Mouse (Mus musculus): Measurements from ENCODE around the gene Emx1. TPM values are rescaled to one million over a fixed set of nuclear protein-coding genes. Genes with fewer than 3 reads are reported as not detected.
A peak's percentile ranks its signal among the peaks of the same experiment; 100 is the strongest.

Emx1 gene
- polyA plus RNA-seq, 1 experiment: not detected

- TF ChIP-seq FLI1 (IDR thresholded peaks at IDR 0.05; ENCODE audit: low read length): no peak
- TF ChIP-seq GATA1 (IDR thresholded peaks at IDR 0.05; ENCODE audit: borderline replicate concordance, low read length): no peak
- Histone ChIP-seq H3K36me3 (replicated peaks; ENCODE audit: low read length) (no peaks in the 10 kb centered on the region), H3K27me3 (replicated peaks) (peaks cover 48% of the 10 kb centered on the region), H3K4me3 (replicated peaks) (no peak overlapping the region), H3K4me1 (no peaks in the 10 kb centered on the region), H3K9me3 (no peaks in the 10 kb centered on the region)
Measured at GRCm38 (mm10) chr6:85226570-85226969, 39.3 kb downstream of the Emx1 start.

DNA sequence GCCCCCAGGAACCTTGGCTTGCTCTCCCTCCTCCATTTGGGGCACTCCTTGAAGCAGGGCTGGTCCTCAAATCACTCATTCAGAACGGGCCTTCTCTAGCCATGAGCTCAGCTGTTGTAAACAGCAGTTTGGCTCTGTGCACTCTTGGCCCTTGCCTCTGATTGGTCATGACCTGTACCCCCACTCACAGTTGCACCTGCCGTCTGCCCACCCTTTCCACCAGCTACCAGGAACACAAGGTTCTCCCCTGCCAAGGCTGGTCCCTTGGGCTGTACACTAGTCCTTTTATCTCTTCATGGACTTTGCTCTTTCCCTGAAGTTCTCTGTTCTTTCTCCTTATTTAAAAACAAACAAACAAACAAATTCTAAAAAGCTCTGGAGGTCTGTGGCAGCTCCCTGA is 40.3 kb downstream of the Emx1 start:
- Histone ChIP-seq H3K4me1 (no peaks in the 10 kb centered on the region), H3K36me3 (replicated peaks; ENCODE audit: low read length) (no peaks in the 10 kb centered on the region), H3K4me3 (replicated peaks) (no peak overlapping the region), H3K9me3 (no peaks in the 10 kb centered on the region), H3K27me3 (replicated peaks) (peaks cover 53% of the 10 kb centered on the region)
- no peak for TF ChIP-seq GATA1 (IDR thresholded peaks at IDR 0.05; ENCODE audit: borderline replicate concordance, low read length)
- no peak for TF ChIP-seq FLI1 (IDR thresholded peaks at IDR 0.05; ENCODE audit: low read length)

DNA sequence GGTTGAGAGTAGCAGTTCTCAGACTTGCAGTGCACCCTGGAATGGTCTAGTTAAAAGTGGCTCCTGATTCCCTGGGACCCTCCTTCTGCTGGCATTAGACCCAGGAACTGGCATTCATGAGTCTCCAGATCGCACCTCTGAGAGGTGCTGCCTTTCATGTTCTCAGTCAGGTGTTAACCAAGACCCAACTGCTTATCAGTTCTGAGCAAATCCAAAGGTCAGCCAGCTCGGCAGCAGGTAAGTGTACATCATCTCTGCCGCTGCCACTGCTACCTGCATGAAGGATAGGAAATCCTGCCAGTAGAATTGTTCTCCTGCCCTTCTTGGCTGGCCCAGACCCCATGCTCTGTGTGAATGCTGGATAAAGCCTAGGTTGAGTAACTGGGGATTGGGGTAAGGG is 43.5 kb downstream of the Emx1 start:
- Histone ChIP-seq H3K9me3 (no peaks in the 10 kb centered on the region), H3K4me3 (replicated peaks) (no peak overlapping the region), H3K4me1 (no peaks in the 10 kb centered on the region), H3K27me3 (replicated peaks) (peaks cover 62% of the 10 kb centered on the region), H3K36me3 (replicated peaks; ENCODE audit: low read length) (no peaks in the 10 kb centered on the region)
- TF ChIP-seq GATA1 (IDR thresholded peaks at IDR 0.05; ENCODE audit: borderline replicate concordance, low read length) (no peak), FLI1 (IDR thresholded peaks at IDR 0.05; ENCODE audit: low read length) (no peak)

- H3K9me3 ChIP-seq: no peaks in the 10 kb centered on the region
- TF ChIP-seq FLI1 (IDR thresholded peaks at IDR 0.05; ENCODE audit: low read length): no peak
- TF ChIP-seq GATA1 (IDR thresholded peaks at IDR 0.05; ENCODE audit: borderline replicate concordance, low read length): no peak
- peaks cover 62% of the 10 kb centered on the region for H3K27me3 ChIP-seq (replicated peaks)
- H3K4me3 ChIP-seq (replicated peaks): no peak overlapping the region
- H3K36me3 ChIP-seq (replicated peaks; ENCODE audit: low read length): no peaks in the 10 kb centered on the region
- no peaks in the 10 kb centered on the region for H3K4me1 ChIP-seq
Measured at GRCm38 (mm10) chr6:85231469-85231868, 44.2 kb downstream of the Emx1 start.

GRCm38 (mm10) chr6:85232045-85232444 is 44.8 kb downstream of the Emx1 start:
- Histone ChIP-seq H3K36me3 (replicated peaks; ENCODE audit: low read length) (no peaks in the 10 kb centered on the region), H3K27me3 (replicated peaks) (peaks cover 60% of the 10 kb centered on the region), H3K4me1 (no peaks in the 10 kb centered on the region), H3K9me3 (no peaks in the 10 kb centered on the region), H3K4me3 (replicated peaks) (no peak overlapping the region)
- TF ChIP-seq FLI1 (IDR thresholded peaks at IDR 0.05; ENCODE audit: low read length) (no peak), GATA1 (IDR thresholded peaks at IDR 0.05; ENCODE audit: borderline replicate concordance, low read length) (no peak)

- H3K36me3 ChIP-seq (replicated peaks; ENCODE audit: low read length): no peaks in the 10 kb centered on the region
- H3K4me1 ChIP-seq: no peaks in the 10 kb centered on the region
- H3K4me3 ChIP-seq (replicated peaks): no peak overlapping the region
- TF ChIP-seq GATA1 (IDR thresholded peaks at IDR 0.05; ENCODE audit: borderline replicate concordance, low read length) (no peak), FLI1 (IDR thresholded peaks at IDR 0.05; ENCODE audit: low read length) (no peak)
- H3K27me3 ChIP-seq (replicated peaks): peaks cover 55% of the 10 kb centered on the region
- no peaks in the 10 kb centered on the region for H3K9me3 ChIP-seq
Measured at GRCm38 (mm10) chr6:85232836-85233623, 45.8 kb downstream of the Emx1 start.

- TF ChIP-seq FLI1 (IDR thresholded peaks at IDR 0.05; ENCODE audit: low read length): no peak
- no peak for TF ChIP-seq GATA1 (IDR thresholded peaks at IDR 0.05; ENCODE audit: borderline replicate concordance, low read length)
- Histone ChIP-seq H3K4me3 (replicated peaks) (no peak overlapping the region), H3K27me3 (replicated peaks) (peaks cover 45% of the 10 kb centered on the region), H3K9me3 (no peaks in the 10 kb centered on the region), H3K4me1 (peaks cover 4% of the 10 kb centered on the region; the same call in 1 of the 2 replicates), H3K36me3 (replicated peaks; ENCODE audit: low read length) (no peaks in the 10 kb centered on the region)
Measured at GRCm38 (mm10) chr6:85234796-85235195, 47.6 kb downstream of the Emx1 start.

DNA sequence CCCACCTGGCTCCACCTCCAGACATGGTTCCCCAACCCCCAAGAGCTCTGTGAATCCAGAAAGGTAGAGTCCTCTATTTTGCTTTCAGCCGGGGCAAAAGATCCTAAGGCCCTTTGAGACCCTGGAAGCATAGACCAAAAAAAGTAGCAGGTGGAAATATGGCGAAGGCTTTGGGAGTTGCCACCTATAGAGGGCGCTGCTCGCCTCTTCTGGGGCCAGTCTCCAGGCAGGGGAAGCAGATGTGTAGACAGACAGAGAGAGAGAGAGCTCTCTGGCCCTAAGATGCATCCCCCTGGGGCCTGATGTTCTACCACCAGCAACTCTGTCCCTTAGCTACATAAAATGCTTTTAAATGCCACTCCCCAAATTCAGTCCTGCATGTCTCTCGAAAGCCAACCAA is 49.8 kb downstream of the Emx1 start:
- Histone ChIP-seq H3K4me3 (replicated peaks) (no peak overlapping the region), H3K36me3 (replicated peaks; ENCODE audit: low read length) (no peaks in the 10 kb centered on the region), H3K4me1 (peaks cover 4% of the 10 kb centered on the region; the same call in 1 of the 2 replicates), H3K27me3 (replicated peaks) (peaks cover 39% of the 10 kb centered on the region), H3K9me3 (no peaks in the 10 kb centered on the region)
- TF ChIP-seq GATA1 (IDR thresholded peaks at IDR 0.05; ENCODE audit: borderline replicate concordance, low read length) (no peak), FLI1 (IDR thresholded peaks at IDR 0.05; ENCODE audit: low read length) (no peak)

GRCm38 (mm10) chr6:85237595-85238337 is 50.5 kb downstream of the Emx1 start:
- H3K9me3 ChIP-seq: no peaks in the 10 kb centered on the region
- no peak overlapping the region for H3K4me3 ChIP-seq (replicated peaks)
- H3K27me3 ChIP-seq (replicated peaks): peaks cover 34% of the 10 kb centered on the region
- no peaks in the 10 kb centered on the region for H3K36me3 ChIP-seq (replicated peaks; ENCODE audit: low read length)
- H3K4me1 ChIP-seq: peaks cover 4% of the 10 kb centered on the region; the same call in 1 of the 2 replicates
- no peak for TF ChIP-seq FLI1 (IDR thresholded peaks at IDR 0.05; ENCODE audit: low read length)
- TF ChIP-seq GATA1 (IDR thresholded peaks at IDR 0.05; ENCODE audit: borderline replicate concordance, low read length): no peak

DNA sequence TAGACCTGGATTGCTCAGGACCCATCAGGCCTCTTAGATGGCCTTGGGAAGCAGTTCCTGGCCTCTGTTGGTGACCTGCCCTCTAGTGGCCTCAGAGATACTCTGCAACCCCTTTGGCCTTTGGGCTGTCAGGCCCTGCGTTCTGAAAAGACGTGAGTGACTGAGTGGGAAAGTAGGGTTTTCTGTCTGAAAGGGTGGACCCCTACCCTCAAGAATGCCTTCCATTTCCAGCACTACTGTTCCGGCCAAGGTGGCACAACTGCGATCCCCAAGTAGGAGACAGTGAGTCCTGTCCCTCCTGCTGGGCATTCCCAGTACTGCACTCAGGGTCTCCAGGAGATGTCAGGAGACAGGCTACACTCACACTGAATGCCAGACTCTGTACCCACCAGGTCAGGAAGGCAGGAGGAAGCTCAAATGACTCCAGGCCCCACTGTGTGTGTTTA is 51.8 kb downstream of the Emx1 start:
- H3K4me1 ChIP-seq: peaks cover 4% of the 10 kb centered on the region; the same call in 1 of the 2 replicates
- no peaks in the 10 kb centered on the region for H3K36me3 ChIP-seq (replicated peaks; ENCODE audit: low read length)
- peak overlapping the region; percentile 81 for H3K4me3 ChIP-seq (replicated peaks)
- peaks cover 4% of the 10 kb centered on the region for H3K9me3 ChIP-seq
- TF ChIP-seq FLI1 (IDR thresholded peaks at IDR 0.05; ENCODE audit: low read length): no peak
- TF ChIP-seq GATA1 (IDR thresholded peaks at IDR 0.05; ENCODE audit: borderline replicate concordance, low read length): no peak
- H3K27me3 ChIP-seq (replicated peaks): peaks cover 30% of the 10 kb centered on the region
